Mouse (Mus musculus) bone marrow macrophage, adult 2 months (primary cell): ENCODE results near the gene Marcksl1.

Experiments
- CTCF ChIP-seq: IDR thresholded peaks from 2 replicates; pipeline ENCODE4 v1.5.1; 2012; ENCODE audit warnings: low read depth, mild to moderate bottlenecking, low read length, moderate library complexity
- POLR2A ChIP-seq: IDR thresholded peaks from 2 replicates; pipeline ENCODE4 v1.6.1; 2012; ENCODE audit warnings: mild to moderate bottlenecking, low read depth, low read length, borderline replicate concordance

- TF ChIP-seq POLR2A (no peak), CTCF (no peak)
These were observed 42.6 kb downstream of the Marcksl1 start for GRCm38 (mm10) chr4:129555862-129556531.
